Mouse (Mus musculus) C2C12 (cell line): ENCODE measurements around the gene Psmd12. TPM values are rescaled to one million over a fixed set of nuclear protein-coding genes. Genes with fewer than 3 reads are reported as not detected.

Experiments
- H3K27me3 ChIP-seq: one replicate; pipeline ENCODE4 v1.6.1; 2011; ENCODE audit not compliant: control insufficient read depth, insufficient read depth, insufficient read length
- H3K36me3 ChIP-seq: one replicate; pipeline ENCODE4 v1.6.1; 2011; ENCODE audit not compliant: control insufficient read depth, insufficient read depth
- H3K4me3 ChIP-seq: one replicate; pipeline ENCODE4 v1.5.1; 2011; ENCODE audit warnings: mild to moderate bottlenecking, control low read depth; ENCODE audit not compliant: poor library complexity, insufficient read depth, severe bottlenecking
- H3K79me2 ChIP-seq: one replicate; pipeline ENCODE4 v1.6.1; 2011; ENCODE audit not compliant: control insufficient read depth, insufficient read depth
- H3K79me3 ChIP-seq: one replicate; pipeline ENCODE4 v1.6.1; 2011; ENCODE audit warnings: low read depth, control low read depth
- H3ac ChIP-seq: one replicate; pipeline ENCODE3; 2011; ENCODE audit warnings: low read depth; ENCODE audit not compliant: control insufficient read depth, insufficient read length
- CEBPB ChIP-seq: IDR thresholded peaks from one replicate; pipeline ENCODE4 v1.6.1; 2011; ENCODE audit warnings: low read depth, mild to moderate bottlenecking, control low read depth, moderate library complexity
- CTCF ChIP-seq: IDR thresholded peaks from one replicate; pipeline ENCODE4 v1.5.1; 2011; ENCODE audit not compliant: control insufficient read depth, insufficient read depth, insufficient read length
- FOSL1 ChIP-seq: IDR thresholded peaks from one replicate; pipeline ENCODE4 v1.8.0; 2011; ENCODE audit warnings: mild to moderate bottlenecking, low read length; ENCODE audit not compliant: poor library complexity, insufficient read depth, severe bottlenecking
- MAX ChIP-seq: IDR thresholded peaks from one replicate; pipeline ENCODE4 v1.6.1; 2011; ENCODE audit warnings: mild to moderate bottlenecking, control low read depth
- MYOD1 ChIP-seq: IDR thresholded peaks from one replicate; pipeline ENCODE4 v1.6.1; 2011; ENCODE audit warnings: low read depth; ENCODE audit not compliant: control insufficient read depth, insufficient read length
- MYOG ChIP-seq: IDR thresholded peaks from one replicate; pipeline ENCODE4 v1.6.1; 2011; ENCODE audit not compliant: control insufficient read depth, insufficient read length; ENCODE audit errors: extremely low read depth
- USF1 ChIP-seq: IDR thresholded peaks from one replicate; pipeline ENCODE4 v1.6.1; 2011; ENCODE audit warnings: low read depth, mild to moderate bottlenecking, control low read depth, moderate library complexity
- polyA plus RNA-seq: library from polyadenylated mRNA; unstranded; fragments of >200 nt; fragmentation: generic; extraction: Trizol; gene quantifications from one replicate; pipeline ENCODE4 v1.2.1, GENCODE M21; 2012; ENCODE audit warnings: missing spikeins

Gene Psmd12
- polyA plus RNA-seq, 1 experiment = 77.0 TPM

- H3K36me3 ChIP-seq = peaks cover 16% of the 10 kb centered on the region
- H3K4me3 ChIP-seq = peak within 1 kb of the TSS; percentile 89
- TF ChIP-seq CTCF (no peak), MAX (no peak), CEBPB (no peak), FOSL1 (no peak), MYOD1 (no peak), MYOG (no peak), USF1 (no peak)
Measured at GRCm38 (mm10) chr11:107547351-107548203, 68.3 kb downstream of the Psmd12 start, which contains the start of gene Helz. TSS of gene Helz (plus strand) at chr11:107547930.

GRCm38 (mm10) chr11:107548204-107548975, 69.1 kb downstream of the Psmd12 start:
- H3K27me3 ChIP-seq = no peaks in the 10 kb centered on the region
- H3K36me3 ChIP-seq = peaks cover 18% of the 10 kb centered on the region
- TF ChIP-seq FOSL1 = no peak
- TF ChIP-seq MYOG = no peak
- no peak for TF ChIP-seq USF1
- no peak for TF ChIP-seq MAX
- TF ChIP-seq MYOD1 = no peak
- no peak for TF ChIP-seq CEBPB
- no peak for TF ChIP-seq CTCF
- peaks cover 29% of the 10 kb centered on the region for H3K79me2 ChIP-seq
- peak overlapping the region; percentile 89 for H3K4me3 ChIP-seq
- peaks cover 7% of the 10 kb centered on the region for H3K79me3 ChIP-seq
- H3ac ChIP-seq = peak overlapping the region; percentile 72

More at GRCm38 (mm10) chr11:107547351-107548203, 68.3 kb downstream of the Psmd12 start, which contains the start of gene Helz:
- Histone ChIP-seq H3K79me2 (peaks cover 29% of the 10 kb centered on the region), H3K79me3 (peaks cover 7% of the 10 kb centered on the region), H3ac (peak within 1 kb of the TSS; percentile 73), H3K27me3 (no peaks in the 10 kb centered on the region)

Other genes starting within 250 kb of the Psmd12 start
- 0.25 TPM for gene Pitpnc1, start 8.8 kb upstream of the Psmd12 start, polyA plus RNA-seq
- 6.8 TPM for gene Helz, start 68.4 kb downstream of the Psmd12 start, polyA plus RNA-seq
- 158 TPM for gene Cacng1, start 237.0 kb downstream of the Psmd12 start, polyA plus RNA-seq